Mouse (Mus musculus) ES-E14 (cell line): ENCODE data around the gene Ppp3ca. TPM values are rescaled to one million over a fixed set of nuclear protein-coding genes. Genes with fewer than 3 reads are reported as not detected.

Source experiments
- DNase-seq: peaks from one replicate; pipeline ENCODE4 v3.0.0-alpha.2; 2013; ENCODE audit warnings: low read depth, low spot score
- H3K27ac ChIP-seq: 2 replicates; pipeline ENCODE4 v1.5.1; 2012; ENCODE audit warnings: low read depth, mild to moderate bottlenecking, low read length, moderate library complexity, mixed read lengths; ENCODE audit not compliant: poor library complexity, insufficient read depth, severe bottlenecking
- H3K36me3 ChIP-seq: 2 replicates; pipeline ENCODE4 v1.6.1; 2012; ENCODE audit warnings: mild to moderate bottlenecking, low read length, moderate library complexity, mixed read lengths; ENCODE audit not compliant: control insufficient read depth, poor library complexity, insufficient read depth, severe bottlenecking
- H3K4me1 ChIP-seq, 2 experiments: fragments of 150-350 bp in 1 of 2; sonication (generic) in 1 of 2; 2 replicates each; pipeline ENCODE4 v1.6.1; 2012; ENCODE audit warnings: low read length in 2 of 2, mild to moderate bottlenecking in 1 of 2, mixed read lengths in 1 of 2; ENCODE audit not compliant: control insufficient read depth in 2 of 2, insufficient read depth in 2 of 2, poor library complexity in 1 of 2
- H3K4me3 ChIP-seq, 2 experiments: fragments of 150-350 bp in 1 of 2; sonication (generic) in 1 of 2; 2 replicates each; pipeline ENCODE4 v1.5.1; 2012; ENCODE audit warnings: low read length in 2 of 2, low read depth in 1 of 2, mild to moderate bottlenecking in 1 of 2, mixed read lengths in 1 of 2; ENCODE audit not compliant: insufficient read depth in 1 of 2, poor library complexity in 1 of 2, severe bottlenecking in 1 of 2
- H3K9ac ChIP-seq: 2 replicates; pipeline ENCODE4 v1.6.1; 2012; ENCODE audit warnings: low read depth, mild to moderate bottlenecking, low read length, mixed read lengths; ENCODE audit not compliant: poor library complexity, insufficient read depth, severe bottlenecking
- H3K9me3 ChIP-seq: fragments of 150-350 bp; sonication (generic); 2 replicates; pipeline ENCODE4 v1.6.1; 2012; ENCODE audit warnings: low read depth, mild to moderate bottlenecking, low read length; ENCODE audit not compliant: control insufficient read depth, insufficient read depth
- CHD2 ChIP-seq: IDR thresholded peaks from 2 replicates; pipeline ENCODE4 v1.6.1; 2014; ENCODE audit warnings: mild to moderate bottlenecking, low read depth, low read length, inconsistent platforms
- HCFC1 ChIP-seq: IDR thresholded peaks from 2 replicates; pipeline ENCODE4 v1.6.1; 2012; ENCODE audit warnings: low read length, inconsistent platforms, borderline replicate concordance; ENCODE audit not compliant: insufficient read depth
- MAFK ChIP-seq: IDR thresholded peaks from 2 replicates; pipeline ENCODE4 v1.6.1; 2014; ENCODE audit warnings: mild to moderate bottlenecking, low read depth, low read length, inconsistent platforms; ENCODE audit not compliant: insufficient read depth
- ZC3H11A ChIP-seq: IDR thresholded peaks from 2 replicates; pipeline ENCODE4 v1.6.1; 2012; ENCODE audit warnings: low read depth, mild to moderate bottlenecking, inconsistent platforms, low read length, borderline replicate concordance
- ZNF384 ChIP-seq: IDR thresholded peaks from 2 replicates; pipeline ENCODE4 v1.6.1; 2012; ENCODE audit warnings: low read depth, low read length, inconsistent platforms
- in situ Hi-C, 2 experiments: fragments of 600-800 bp; cut with MboI; formaldehyde crosslinking; loops; one replicate each; pipeline ENCODE4 v1.15.1; 2025; ENCODE audit warnings: low sequenced_read_pairs in 2 of 2, inconsistent platforms in 1 of 2; ENCODE audit not compliant: unreplicated experiment in 2 of 2
- total RNA-seq: library from RNA; depleted of rRNA; stranded (reverse); fragments of 300-350 nt; gene quantifications from 2 replicates; pipeline ENCODE4 v1.2.3, GENCODE M21; 2012

The Ppp3ca gene
- total RNA-seq, 1 experiment = 25.6 TPM

DNA sequence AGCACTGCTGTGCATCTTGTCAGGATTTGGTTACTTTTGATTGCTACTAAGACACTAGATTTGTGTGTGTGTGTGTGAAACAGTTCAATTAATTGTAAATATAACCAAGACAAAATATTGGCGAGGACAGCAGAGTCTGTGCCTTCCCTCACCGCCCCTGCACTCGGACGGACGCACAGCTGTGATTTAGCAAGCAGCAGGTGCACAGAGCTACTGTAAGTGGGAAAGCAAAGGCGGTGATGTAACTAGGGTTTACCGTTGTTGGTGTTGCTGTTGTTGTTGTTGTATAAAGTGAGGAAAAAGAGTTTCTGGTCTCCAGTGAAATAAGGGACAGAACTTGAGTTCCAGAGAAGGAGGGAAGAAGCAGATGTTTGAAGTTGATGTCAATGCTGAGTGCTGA lies 75.5 kb downstream of the Ppp3ca start:
- Histone ChIP-seq H3K4me3 (no peak overlapping the region), H3K27ac (no peak overlapping the region), H3K9ac (no peak overlapping the region), H3K9me3 (no peaks in the 10 kb centered on the region), H3K4me1 (peaks cover 0 to 4% of the 10 kb centered on the region in 2 experiments; a peak in 1 of 4 replicates), H3K36me3 (no peaks in the 10 kb centered on the region)
- no peak for DNase-seq
- in situ Hi-C loops = no loop called here
- TF ChIP-seq ZNF384 (no peak), HCFC1 (no peak)

DNA sequence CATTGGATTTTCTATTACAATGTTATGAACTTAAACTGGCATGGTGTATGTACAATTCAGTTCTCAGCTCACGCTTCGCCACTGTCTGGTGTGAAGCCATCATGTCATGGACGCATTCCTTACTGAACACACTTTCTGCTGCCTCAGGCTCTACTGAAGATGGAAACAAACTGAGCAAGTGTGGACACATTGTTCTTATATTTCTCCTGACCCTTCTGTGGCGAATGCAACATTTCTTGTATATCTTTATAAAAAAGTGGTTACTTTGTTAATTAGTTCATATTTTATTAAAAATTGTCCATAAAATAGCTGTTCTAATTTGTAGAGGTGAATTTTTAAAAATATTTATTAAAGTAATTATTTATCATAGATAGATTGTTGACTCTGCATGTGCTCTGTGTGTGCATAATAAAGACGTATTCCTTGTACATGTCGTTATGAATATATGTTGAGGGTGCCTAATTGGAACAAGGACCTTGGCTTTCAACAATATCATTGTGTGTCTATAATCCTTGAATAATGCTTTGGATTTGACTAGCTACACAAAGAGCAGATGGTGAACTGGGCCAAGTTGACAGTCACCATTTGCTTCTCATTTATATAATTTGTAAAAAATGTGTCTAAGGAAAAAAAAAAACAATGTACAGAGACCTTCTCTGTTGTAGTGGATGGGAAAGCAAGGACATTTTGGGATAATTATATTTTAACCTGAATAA lies 79.0 kb downstream of the Ppp3ca start:
- Histone ChIP-seq H3K27ac (no peak overlapping the region), H3K4me3 (no peak overlapping the region), H3K9me3 (no peaks in the 10 kb centered on the region), H3K9ac (no peak overlapping the region), H3K4me1 (no peaks in the 10 kb centered on the region), H3K36me3 (no peaks in the 10 kb centered on the region)
- no peak for DNase-seq
- TF ChIP-seq CHD2 (no peak), MAFK (no peak), ZC3H11A (no peak), ZNF384 (no peak), HCFC1 (no peak)
- in situ Hi-C loops = no loop called here

GRCm38 (mm10) chr3:136749477-136749797 lies 79.5 kb downstream of the Ppp3ca start:
- Histone ChIP-seq H3K4me1 (no peaks in the 10 kb centered on the region), H3K4me3 (no peak overlapping the region), H3K9ac (no peak overlapping the region), H3K36me3 (no peaks in the 10 kb centered on the region), H3K27ac (no peak overlapping the region), H3K9me3 (no peaks in the 10 kb centered on the region)
- DNase-seq = no peak
- in situ Hi-C loops = no loop called here
- TF ChIP-seq ZC3H11A (no peak), ZNF384 (no peak), CHD2 (no peak), MAFK (no peak), HCFC1 (no peak)

DNA sequence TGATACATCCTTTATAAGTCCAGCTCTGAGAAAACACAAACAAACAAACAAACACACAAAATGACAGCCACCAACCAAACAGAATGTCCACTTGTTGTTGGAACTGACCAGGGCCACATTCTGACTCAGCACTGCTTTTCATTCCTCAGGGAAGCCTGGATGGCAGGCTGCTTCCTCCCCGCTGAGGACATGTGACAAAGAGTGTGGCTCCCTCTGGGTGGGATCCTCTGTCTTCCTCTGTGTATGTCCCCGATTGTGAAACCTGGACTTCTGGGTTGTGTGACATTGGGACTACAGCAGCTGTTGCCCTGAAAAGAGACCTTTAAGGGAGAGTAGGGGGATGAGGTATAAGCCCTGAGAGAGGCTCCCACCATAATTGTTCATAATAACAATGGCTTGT lies 80.0 kb downstream of the Ppp3ca start:
- TF ChIP-seq CHD2 = no peak
- no peak for TF ChIP-seq HCFC1
- TF ChIP-seq MAFK = no peak
- no peak for TF ChIP-seq ZC3H11A
- TF ChIP-seq ZNF384 = no peak
- Histone ChIP-seq H3K4me1 (no peaks in the 10 kb centered on the region), H3K9ac (no peak overlapping the region), H3K4me3 (no peak overlapping the region), H3K36me3 (no peaks in the 10 kb centered on the region), H3K9me3 (no peaks in the 10 kb centered on the region), H3K27ac (no peak overlapping the region)
- DNase-seq = no peak
- in situ Hi-C loops = no loop called here

DNA sequence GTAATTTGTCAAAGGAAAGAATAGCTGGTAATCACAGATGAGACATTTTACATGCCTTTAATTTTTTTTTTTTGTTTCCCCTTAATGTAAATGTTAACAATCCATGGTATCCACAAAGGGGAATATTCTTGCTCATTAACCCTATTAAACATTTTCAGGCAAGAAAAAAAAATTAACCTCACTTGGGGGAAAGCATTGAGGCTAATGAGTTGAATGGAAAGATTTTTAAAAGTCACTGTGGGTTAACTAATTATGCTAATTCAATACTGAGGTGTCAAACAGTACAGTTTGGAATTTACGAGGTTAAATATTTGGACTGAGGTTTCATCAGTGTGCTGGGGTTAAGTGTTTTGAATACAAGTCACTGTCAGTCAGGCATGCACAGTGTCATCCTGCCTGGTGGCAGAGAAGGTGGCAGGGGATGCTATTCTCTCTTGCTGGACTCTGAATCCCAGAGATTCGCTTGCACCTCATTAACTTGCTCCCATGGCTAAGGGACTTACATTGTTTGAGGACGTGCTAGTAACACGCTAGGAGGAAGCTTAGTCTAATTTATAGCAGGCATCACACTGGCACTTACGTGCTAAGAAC lies 82.3 kb downstream of the Ppp3ca start:
- in situ Hi-C loops = no loop called here
- H3K4me3 ChIP-seq = no peak overlapping the region
- H3K9me3 ChIP-seq = no peaks in the 10 kb centered on the region
- TF ChIP-seq ZNF384 (no peak), HCFC1 (no peak), CHD2 (no peak), ZC3H11A (no peak), MAFK (no peak)
- no peak overlapping the region for H3K27ac ChIP-seq
- DNase-seq = no peak
- H3K9ac ChIP-seq = no peak overlapping the region
- no peaks in the 10 kb centered on the region for H3K4me1 ChIP-seq
- no peaks in the 10 kb centered on the region for H3K36me3 ChIP-seq
